Mouse (Mus musculus) cerebral cortex, adult 2 months (tissue): ENCODE data around the gene Grk3.

Experiments used
- WGBS: fragments of 180-500 bp; shearing (Covaris S2); methylation state at CpG from one replicate; pipeline ENCODE4 v1.1.7; 2018; 5-methylcytosine and 5-hydroxymethylcytosine counted together

Gene Grk3

GRCm38 (mm10) chr5:112935436-112935835 is 80.2 kb downstream of the Grk3 start:
- 87% methylated on average over 8 of the region's 8 CpGs for WGBS

DNA sequence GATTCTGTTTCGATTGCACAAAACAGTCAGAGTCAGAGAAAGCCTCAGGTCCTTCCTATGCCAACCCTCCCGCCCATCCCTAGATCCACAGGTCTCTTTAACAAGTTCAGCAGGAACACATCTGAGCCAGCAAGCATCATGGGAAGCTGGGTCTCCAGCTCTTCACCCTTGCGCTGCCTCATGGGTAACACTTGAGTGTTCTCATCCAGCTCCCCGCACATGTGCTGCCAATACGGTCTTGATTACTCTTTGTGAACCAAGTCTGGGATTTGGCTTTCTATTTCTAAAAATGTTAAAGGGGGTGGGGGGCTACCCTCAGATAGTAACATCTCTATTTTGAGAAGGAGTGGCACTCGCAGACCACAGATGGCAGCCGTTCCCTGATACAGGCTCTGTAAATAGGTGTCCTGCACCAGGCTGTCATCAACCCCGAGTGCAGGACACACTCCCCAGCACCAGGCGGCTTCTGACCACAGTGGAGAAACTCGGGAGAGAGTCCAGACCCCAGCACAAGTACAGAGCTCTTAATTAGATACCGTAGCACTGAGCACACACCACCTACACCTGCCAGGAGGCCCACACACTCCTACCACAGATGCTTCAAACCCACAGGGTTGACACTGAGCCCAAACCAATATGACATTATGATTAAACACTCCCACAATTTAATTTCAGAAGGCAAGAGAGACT is 82.6 kb downstream of the Grk3 start:
- 43% methylated on average over 11 of the region's 11 CpGs for WGBS

DNA sequence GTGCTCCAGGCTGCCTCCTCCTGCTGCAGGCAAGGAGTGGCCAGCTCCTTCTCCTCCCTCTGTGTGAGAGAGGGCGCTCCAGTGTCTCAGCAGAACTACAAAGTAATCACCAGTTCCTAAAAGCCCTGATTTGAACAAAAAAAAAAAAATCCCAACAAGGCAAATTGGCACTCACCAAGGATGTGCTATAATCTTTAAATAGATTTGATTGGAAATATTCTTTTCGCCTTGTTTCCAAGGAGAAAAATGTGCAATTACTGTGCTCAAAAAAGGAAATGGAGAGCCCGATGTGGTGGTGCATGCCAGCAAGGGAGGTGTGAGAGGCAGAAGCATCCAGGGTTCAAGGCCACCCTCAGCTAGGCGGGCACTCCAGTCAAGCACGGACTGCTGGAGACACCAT is 83.7 kb downstream of the Grk3 start:
- WGBS = 61% methylated on average over 5 of the region's 5 CpGs

DNA sequence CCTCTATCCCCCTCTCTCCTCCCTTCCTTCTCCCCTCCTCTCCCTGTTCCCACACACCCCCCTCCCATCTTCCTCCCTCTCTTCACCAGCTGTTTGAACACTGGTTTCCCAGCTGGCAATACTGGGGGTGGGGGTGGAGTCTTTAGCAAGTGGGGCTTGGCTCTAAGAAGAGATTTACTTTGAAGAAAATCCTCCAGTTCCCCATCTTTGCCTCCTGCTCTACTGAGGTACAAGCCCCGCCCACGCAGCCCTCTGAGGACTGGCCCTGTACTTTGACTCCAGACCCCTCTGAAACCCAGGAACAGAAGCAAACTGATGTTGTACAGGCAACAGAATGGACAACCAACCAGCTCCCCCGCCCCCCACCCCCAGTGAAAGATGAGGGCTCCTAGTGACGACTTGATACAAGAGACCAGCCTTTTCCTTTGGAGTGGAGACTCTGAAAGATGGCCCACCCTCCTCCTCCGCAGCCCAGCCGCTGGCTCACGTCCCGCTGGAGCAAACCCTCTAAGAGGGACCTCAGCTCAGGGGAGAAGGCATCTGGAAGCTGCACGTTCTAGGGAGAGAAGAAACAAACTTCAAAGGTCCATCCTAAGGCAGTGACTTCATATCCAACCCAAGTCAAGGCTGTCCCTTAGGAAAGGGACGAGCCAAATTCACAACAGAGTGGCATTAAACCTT is 87.2 kb downstream of the Grk3 start:
- WGBS = 51% methylated on average over 10 of the region's 10 CpGs

GRCm38 (mm10) chr5:112925422-112925821 is 90.2 kb downstream of the Grk3 start:
- 95% methylated on average over 5 of the region's 5 CpGs for WGBS

GRCm38 (mm10) chr5:112924806-112925205 is 90.8 kb downstream of the Grk3 start:
- WGBS = 92% methylated on average over 8 of the region's 8 CpGs

DNA sequence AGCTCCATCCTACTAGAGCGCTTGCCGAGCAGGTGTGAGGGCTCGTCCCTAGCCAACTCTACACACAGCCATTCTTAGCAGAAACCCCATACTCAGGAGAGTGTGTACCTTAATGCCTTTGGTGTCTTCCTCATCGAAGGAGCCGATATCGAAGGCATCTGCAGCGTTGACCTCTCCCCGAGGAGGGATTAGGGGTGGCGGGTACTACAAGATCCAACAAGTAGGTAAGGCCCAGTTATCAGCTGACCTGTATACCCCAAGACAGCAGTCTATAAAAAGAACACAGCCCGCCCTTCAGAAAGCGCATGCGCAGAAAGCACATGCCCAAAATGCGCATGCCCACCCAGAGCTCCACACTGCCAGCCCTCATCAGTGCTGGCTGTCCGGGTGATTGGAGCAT is 91.8 kb downstream of the Grk3 start:
- 98% methylated on average over 14 of the region's 14 CpGs for WGBS

DNA sequence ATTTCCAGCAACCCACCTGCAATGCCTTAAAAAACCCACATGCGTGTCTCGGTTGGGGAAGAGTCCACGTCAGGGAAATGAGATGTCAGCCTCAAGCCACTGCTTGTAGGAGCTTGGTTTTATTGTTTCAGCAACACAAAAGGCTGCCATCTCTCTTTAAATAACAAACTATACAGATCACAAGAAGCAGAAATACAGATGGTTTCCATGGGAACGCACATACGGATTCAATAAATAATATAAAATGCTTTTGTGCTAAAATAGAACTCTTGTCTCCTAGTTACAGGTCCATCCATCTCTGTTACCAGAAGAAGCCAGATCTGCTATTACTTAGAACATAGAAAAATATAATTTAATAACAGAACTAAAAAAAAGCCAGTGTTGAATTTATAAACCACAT is 105.2 kb downstream of the Grk3 start:
- 69% methylated on average over 5 of the region's 5 CpGs for WGBS

GRCm38 (mm10) chr5:112908169-112908614 is 107.4 kb downstream of the Grk3 start:
- WGBS = 21% methylated on average over 2 of the region's 2 CpGs

GRCm38 (mm10) chr5:112907504-112907903 is 108.1 kb downstream of the Grk3 start:
- 79% methylated on average over 6 of the region's 6 CpGs for WGBS

DNA sequence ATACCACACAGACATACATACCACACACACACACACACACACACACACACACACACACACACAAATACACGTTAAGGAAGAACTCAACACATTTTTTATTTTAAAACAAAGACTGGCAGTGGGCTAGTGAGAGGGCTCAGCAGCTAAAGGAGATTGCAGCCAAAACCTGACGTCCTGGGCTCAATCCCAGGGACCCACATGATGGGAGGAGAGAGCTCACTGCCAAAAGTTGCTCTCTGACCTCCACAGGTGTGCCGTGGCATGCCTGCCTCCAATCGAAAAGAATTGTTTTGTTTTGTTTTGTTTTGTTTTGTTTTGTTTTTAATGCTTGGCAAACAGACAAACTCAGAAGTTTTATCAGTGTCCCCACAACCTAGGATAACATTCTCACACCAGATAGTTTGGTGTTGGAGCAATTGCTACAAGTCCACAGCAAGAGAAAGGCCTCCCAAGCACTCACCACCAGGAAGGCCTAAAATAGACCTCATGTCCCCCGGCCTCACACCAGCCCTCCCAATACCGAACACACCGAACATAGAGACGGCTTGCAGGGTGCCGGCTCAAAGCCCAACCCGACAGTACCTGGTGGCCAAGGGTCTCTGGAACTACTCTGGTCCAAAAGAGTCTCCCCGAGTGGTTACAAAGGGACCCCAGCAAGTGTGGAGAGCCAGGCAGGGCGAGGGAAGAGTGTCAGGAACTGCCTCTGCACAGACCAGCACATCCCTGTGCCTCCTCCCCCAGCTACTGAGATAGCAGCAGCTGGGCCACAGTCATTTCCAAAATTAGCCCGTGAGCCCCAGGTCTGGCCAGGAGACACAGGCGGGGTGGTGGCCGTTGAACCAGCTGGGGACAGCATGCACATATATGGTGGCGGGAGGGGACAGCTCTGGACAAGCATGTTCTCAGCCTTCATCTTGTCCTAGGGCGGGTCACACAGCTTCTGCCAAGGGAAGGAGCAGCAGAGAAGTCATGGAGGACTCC is 119.6 kb downstream of the Grk3 start, which contains the start of gene Myo18b:
Gene Myo18b, minus strand, starts transcription at position 689 of the 981 bp plus-strand sequence.
- WGBS = 72% methylated on average over 17 of the region's 17 CpGs

DNA sequence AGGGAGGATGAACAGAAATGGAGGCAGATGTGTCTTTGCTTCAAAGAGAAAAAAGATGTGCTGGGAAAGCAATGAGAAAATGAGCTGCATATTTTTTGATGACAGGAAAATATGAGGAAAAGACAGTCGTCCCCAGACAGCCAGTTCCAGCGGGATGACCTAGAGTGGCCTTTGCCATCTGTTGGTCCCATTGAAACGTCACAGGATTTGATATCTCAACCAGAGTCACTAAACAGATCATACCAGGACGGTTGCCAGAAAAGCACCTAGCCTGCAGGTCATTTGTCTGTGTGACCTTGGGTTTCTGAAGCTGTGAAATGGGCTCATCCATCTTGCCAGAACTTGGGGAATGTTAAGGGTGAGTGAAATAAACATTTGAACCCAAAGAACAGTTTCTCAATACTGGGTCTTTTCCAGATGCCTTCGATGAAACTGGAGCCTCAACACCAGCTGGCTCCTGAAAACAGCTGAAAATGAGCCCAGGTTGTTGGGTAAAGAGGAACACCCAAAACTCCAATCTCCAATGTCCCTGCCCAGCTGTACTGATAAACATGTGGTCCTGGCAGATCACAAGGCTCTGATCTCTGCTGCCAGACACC is 122.0 kb downstream of the Grk3 start:
- 71% methylated on average over 5 of the region's 5 CpGs for WGBS

GRCm38 (mm10) chr5:112888651-112889050 is 126.9 kb downstream of the Grk3 start:
- WGBS = 73% methylated on average over 7 of the region's 7 CpGs

DNA sequence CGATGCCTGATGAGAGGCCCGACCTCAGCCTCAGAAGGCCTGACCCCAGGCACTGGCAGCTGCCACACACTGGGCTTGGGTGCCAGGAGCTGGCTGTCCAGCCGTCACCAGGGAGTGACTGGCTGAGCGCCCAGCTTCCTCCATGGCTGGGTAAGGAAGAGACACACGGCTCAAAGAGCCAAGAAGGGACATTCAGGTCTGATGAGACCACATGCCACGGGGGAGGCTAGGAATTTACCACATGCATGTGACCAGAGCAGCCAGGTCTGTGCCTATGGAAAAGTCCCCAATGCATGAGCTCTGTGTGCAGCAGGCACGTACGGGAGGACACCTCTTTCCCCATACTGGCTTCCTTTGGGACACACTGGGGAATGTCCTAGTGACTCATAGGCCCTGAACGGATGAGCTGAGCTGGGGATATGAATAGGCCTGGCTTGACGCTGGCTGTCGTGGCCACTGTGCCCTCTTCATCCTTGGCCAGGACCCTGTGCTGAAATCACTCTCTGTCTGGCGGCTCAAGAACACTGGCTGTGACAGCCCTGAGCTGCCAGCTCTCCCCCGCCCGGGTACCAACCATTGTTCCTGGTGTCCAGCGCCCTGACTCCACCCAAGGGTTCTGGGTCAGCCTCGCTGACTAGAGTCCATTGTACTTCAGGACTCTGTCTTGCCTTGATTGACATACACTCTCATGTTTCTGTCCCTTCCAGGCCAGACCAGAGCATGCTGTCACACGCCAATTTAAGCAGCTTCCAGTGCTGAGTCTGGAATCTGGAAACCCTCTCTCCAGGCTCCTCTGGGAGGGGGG is 128.7 kb downstream of the Grk3 start:
- WGBS = 56% methylated on average over 17 of the region's 17 CpGs

DNA sequence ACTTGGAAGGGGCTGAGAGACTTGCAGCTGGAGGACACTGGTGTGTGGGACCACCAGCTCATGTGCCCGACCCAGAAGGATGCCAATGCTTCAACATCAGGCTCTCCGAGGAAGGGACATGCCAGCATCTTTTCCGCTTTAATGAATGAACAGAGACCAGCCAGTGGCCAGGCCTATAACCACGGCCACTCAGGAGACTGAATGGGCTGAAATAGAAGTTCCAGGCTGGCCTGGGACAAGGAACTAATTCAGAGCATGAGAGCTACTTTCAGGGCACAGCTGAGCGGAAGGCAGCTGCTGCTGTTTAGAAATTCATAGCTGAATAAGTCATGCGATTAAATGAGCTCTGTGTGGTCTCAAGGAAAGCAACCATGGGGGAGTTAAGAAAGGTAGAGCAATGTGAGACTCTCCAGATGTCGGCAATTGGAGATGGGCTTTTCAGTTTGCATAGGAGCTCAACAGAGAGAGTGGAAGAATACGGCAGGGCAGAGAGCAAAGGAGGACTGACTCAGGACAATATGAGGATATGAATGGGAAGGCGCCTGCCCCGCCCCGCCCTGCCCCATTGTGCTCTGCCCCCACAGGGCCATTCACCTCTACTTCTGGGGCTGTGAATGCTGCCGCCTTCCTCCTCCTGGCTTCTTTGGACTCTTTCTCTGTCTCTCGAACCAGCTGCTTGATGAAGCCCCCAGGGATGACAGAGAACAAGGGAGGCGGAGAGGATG is 138.0 kb downstream of the Grk3 start:
- 68% methylated on average over 14 of the region's 14 CpGs for WGBS

DNA sequence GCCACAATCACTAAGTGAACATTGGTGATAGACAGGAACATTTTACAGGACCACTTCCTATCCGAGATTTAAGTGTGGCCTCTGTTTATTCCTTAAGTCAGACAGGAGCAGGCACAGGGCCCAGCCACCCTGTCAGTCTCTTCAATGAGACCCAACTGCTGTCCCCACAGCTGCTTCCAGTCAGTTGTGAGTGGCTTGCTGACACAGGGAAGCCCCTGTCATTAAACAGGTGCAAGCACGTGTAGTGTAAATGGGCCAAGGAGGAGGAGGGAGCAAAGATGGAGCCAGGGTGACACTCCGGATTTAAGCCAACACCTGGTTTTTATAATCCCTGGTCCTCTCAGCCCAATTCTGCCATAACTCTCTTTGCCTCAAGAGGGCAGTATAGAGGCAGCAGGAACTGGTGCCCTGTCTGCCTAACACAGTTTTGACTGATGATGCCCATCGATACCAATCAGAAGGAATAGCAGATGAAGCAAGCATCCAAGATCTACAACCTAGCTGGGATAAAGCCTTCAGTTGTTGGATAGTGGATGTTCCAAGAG is 138.7 kb downstream of the Grk3 start:
- WGBS = 17% methylated on average over 4 of the region's 4 CpGs

GRCm38 (mm10) chr5:112872999-112873398 is 142.6 kb downstream of the Grk3 start:
- WGBS = 89% methylated on average over 6 of the region's 6 CpGs

- 22% methylated on average over 9 of the region's 9 CpGs for WGBS
Measured at GRCm38 (mm10) chr5:112870729-112871128, 144.9 kb downstream of the Grk3 start.

DNA sequence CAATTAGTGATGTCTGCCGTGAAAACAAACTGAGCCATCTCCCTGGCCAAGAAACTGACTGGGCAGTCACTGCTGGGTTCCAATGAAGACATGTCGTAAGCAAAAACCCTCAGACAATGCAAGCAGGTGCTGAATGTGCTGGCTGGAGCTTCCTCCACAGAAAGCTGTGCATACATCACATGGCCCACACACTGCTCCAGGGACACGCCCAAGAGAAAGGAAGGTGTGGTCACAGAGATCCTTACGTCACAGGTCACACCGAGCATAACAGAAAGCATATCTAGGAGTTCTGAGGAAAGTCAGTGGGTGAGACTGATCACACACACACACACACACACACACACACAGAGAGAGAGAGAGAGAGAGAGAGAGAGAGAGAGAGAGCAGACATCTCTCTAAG is 147.0 kb downstream of the Grk3 start:
- 74% methylated on average over 5 of the region's 5 CpGs for WGBS
